Mouse (Mus musculus) heart, adult 18-20 months (tissue): ENCODE measurements at regions not wholly inside any gene's neighbourhood (a gene's known extent, or its start where the extent isn't known, plus 50 kb on each side); places are given as distances from the start of the nearest gene placed in this dataset.
A peak's percentile ranks its signal among the peaks of the same experiment; 100 is the strongest.

Experiments
- DNase-seq, 2 experiments: peaks; one replicate each; pipeline ENCODE4 v3.0.0; 2021 to 2022; ENCODE audit warnings: mixed read lengths in 1 of 2

- peak in 1 of 2 experiments; percentile 6 for DNase-seq
Measured at GRCm38 (mm10) chr19:15647313-15647712, 299.8 kb downstream of the Psat1 start.

DNA sequence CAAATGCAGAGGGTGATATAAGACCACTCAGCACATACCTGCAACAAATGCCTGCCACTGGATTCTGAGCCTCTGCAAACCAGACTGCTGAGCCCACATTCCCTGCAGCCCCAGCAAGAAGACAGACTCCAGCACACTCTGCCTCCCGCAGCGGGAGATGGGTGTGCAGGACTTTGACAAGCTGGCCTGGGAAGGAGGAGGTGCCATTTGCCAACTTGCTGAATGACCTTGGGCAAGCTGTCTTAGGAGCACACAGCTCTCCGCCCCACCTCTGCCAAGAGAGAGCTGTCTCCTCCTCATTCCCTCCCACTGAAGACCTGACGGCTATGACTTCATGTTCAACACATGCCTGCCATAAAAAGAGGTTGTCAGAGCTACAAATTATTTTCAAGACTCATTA lies 302.4 kb downstream of the Psat1 start:
- DNase-seq: no peak

- DNase-seq: peak in 1 of 2 experiments; percentile 65
Measured at GRCm38 (mm10) chr19:15617233-15617915, 329.8 kb downstream of the Psat1 start.

GRCm38 (mm10) chr19:15614648-15615561 lies 332.2 kb downstream of the Psat1 start:
- peak; percentile 1 to 4 for DNase-seq

DNA sequence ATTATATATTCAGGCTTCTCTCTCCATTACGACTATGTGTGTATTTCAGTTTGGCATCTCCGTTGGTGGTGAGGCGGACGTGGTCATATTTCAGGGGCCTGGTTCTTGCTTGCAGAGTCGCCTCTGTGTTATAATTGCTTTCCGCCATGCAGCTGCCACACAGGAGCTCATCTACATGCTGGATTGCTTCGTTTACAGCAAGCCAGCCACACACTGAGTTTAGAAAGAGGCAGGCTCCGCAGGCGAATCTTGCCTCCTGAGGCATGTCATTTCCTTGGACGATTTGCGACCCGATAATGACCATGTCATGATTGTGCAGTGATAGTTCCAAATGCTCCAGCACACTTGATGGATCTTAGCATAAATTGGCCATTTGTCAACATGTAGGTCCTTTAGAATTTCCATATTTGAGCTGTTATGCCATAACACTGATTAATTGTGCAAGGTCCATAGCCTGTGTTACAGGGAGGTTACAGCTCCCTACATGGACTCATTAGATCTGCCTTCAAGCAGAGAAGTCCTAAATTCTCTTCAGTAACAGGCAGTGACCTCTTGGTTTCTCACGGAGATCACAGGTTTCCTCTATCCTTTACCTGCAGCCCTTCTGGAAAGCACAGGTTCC lies 335.9 kb downstream of the Psat1 start:
- DNase-seq: no peak

DNA sequence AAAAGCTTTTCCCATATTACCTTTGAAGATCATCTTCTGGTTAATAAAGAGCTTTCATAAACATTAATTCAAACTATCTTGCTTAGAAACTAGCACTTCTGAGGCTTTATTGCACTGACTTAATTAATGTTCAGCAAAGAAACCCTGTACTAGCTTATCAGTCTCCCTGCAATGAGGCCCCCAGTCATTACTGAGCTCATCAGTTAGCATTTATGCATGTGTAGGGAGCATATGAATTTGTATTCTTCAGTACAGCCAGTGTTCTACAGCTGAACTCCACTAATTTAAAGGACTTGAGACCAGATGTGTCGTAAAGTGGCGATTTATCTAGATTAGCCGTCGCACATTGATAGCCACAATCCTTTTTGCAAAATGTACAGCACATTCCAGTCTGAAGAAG lies 340.7 kb downstream of the Psat1 start:
- no peak for DNase-seq

GRCm38 (mm10) chr19:15592821-15593220 lies 354.3 kb downstream of the Psat1 start:
- no peak for DNase-seq

DNA sequence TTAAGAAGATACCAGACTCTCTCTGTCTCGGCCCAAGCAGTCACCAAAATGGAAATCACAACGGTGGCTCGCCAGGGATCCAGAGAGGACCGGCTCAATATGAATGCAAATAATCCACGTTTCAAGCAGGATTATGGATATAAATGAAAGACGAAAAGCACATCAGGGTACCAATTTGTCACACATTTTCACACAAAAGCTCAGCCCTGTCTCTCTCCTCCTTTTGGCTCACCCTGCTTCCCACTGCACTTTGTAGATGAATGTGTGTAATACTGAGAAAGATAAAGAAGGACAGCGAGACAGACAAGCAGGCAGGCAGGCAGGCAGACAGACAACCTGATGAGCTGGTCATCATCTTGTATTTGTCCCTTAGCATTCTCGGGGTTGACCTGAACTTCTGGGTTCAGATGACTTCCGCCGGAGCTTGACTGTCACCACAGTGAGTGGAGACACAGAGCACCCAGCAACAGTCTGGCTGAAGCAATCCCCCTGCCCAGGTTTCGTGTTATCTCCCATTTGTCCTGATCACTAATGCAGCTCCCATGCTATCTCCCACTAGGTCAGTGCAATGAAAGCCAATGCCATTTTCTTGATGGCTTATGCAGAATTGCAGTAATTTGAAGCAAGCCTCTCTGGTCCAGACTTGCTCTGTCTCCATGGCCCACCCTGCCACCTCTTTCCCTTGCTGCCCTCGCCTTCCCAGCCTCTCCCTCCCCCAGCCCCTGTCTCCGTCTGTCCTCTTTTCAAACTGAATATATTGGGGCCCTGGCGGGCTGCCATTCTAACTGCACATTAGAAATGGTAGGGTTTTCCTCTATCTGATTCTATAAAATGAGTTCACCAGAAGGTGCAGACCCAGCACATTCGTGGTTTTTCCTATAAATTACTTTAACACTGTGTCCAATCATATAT lies 363.1 kb downstream of the Psat1 start:
- DNase-seq: no peak

DNA sequence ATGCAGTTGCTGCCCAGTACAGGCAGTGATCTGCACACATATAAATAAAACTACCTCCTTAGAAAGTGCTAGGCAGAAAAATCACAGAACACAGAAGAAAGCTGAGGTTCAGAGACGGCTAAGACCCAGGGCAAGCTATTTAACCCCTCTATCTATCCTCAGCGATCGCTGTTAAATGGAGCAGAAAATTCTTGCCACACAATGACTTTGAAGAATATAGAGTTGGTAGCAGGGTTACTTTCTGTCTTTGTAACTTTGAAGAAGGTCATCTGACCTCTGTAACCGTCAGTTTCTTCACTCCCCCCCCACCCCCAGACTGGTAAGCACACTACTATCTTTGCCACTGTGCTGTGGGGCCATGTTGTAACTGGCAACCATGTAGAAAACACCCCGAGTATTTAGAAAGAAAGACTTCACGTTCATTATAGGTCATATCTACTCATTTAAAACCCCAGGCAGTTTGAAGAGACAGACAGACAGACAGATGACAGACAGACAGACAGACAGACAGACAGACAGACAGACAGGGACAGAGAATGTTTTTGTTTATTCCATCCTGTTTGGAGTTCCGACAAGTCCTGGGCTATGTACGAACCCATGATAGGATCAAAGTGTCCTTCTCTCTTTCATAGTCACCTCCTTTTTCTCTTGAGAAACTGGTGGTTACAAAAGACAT lies 363.9 kb downstream of the Psat1 start:
- no peak for DNase-seq

- DNase-seq: no peak
Measured at GRCm38 (mm10) chr19:15571204-15571603, 375.9 kb downstream of the Psat1 start.

- DNase-seq: no peak
Measured at GRCm38 (mm10) chr19:15561511-15561910, 385.6 kb downstream of the Psat1 start.

DNA sequence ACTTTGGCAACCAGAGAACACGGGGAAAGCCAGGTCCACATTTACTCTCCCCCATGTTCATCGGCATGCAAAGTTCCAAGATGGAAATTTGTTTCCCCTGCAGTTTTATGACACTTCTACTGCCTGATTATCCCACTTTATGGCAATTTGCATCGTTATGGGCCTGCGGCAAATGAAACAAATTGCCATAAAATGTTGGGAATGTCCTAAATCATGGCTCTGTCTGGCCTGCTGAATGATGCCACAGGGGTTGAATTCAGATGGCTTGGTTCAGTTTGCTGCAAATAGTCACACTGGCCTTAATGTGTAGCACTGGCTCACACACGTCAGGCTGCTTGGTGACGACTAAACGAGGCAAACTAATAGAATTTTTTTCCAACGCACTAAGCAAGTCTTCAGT lies 393.2 kb downstream of the Psat1 start:
- DNase-seq: no peak

DNA sequence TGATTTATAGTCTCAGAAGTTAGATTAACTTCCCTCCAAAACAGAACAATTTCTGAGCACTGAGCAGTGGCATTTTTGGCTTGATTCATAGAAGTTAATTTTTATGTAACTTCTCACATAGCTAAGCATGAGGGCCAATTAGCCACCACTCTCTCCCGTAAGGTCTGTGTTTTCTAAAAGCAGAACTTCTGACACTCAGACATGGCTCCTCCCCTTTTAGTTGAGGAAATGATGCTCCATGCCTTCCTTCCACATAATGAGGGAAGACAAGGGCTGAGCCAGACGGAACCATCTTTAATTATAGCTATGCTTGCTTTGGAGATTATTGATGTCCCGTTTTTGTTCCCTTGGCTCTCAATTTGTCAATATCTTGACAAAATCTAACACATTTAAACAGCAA lies 429.3 kb downstream of the Psat1 start:
- DNase-seq: no peak

GRCm38 (mm10) chr19:15516566-15517305 lies 430.4 kb downstream of the Psat1 start:
- DNase-seq: no peak

DNA sequence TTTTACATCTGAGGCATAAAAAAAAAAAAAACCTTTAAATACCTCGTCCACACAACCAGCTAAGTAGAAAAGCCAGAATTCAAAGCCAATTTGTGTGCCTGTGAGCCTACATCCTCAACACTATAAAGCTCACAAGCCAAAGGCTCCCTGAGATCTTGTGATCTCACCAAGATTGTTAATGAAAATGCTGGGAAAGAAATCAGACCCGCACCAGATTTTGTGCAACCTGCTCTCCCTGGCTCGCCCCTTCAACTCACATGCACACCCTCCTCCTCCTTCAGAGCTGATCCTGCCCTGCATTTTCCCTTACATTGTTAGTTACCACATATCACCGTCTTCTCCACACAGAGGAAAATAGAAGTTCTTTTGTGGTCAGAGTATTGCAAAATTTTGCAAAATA lies 433.9 kb downstream of the Psat1 start:
- DNase-seq: no peak

GRCm38 (mm10) chr19:15510395-15510794 lies 436.7 kb downstream of the Psat1 start:
- DNase-seq: no peak

DNA sequence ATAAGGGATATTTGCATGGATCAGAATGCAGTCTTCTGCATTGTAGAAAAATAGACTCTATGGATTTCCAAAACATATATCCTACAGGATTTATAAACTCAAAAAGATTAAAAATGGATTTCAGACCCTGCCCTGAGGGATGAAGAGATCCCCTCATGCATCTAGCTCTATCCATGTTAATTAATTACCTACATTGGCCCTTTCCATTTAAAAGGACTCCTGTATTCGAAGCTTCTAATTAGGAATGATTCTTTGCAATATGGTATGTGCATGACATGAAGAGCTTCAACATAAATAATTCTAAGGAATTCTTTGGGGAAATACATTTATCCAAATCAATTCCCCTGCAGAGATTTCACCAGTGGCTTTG lies 444.2 kb downstream of the Psat1 start:
- no peak for DNase-seq

- DNase-seq: no peak
Measured at GRCm38 (mm10) chr19:15502315-15502984, 444.7 kb downstream of the Psat1 start.

DNA sequence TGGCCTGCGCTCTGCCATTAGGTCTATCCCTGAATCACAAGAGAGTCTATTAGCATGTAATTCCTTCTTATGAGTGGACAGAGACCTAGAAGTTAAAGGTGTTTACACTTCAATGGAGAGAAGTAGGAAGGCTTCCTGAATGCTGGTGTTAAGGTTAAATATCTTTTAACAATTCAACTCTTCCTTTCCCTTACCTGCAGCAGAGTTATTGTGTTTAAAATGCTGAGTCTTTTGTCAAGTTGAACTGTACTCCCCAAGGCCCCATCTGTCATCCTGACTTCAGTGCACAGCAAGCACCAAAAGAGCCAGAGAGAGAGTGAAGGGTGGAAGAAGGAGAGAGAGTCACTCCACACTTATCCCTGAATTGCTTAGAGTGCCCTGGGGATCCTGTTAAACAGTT lies 451.6 kb downstream of the Psat1 start:
- DNase-seq: no peak

DNA sequence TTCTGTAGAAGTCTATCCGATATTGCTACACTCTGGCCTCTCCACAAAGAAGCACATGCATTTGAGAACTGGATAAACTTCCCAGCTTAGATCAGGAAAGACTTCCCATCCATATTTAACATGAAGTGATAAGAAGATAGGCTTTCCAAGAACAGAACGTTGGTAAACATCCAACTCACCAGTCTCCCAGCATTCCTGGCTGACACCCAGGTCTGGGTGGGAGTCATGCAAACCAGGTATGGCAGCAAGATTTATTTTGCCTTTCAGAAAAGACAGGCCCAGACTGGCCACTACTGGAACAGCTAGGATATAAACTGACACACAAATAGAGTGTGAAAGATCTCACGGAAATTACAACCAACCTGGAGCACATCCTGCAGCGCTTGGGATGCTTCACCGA lies 459.6 kb downstream of the Psat1 start:
- DNase-seq: no peak
